Mouse (Mus musculus) cortical plate, adult 2 months (tissue): ENCODE measurements around the gene Sema6d. TPM values are rescaled to one million over a fixed set of nuclear protein-coding genes. Genes with fewer than 3 reads are reported as not detected.

Experiments used
- H3K27ac ChIP-seq: fragments of 200-500 bp; 2 replicates; pipeline ENCODE4 v1.5.1; 2012; ENCODE audit warnings: low read length, control low read depth, inconsistent platforms; ENCODE audit not compliant: insufficient read depth
- H3K4me1 ChIP-seq: fragments of 200-500 bp; 2 replicates; pipeline ENCODE4 v1.6.1; 2011; ENCODE audit warnings: low read length; ENCODE audit not compliant: control insufficient read depth, insufficient read depth
- H3K4me3 ChIP-seq: fragments of 200-500 bp; 2 replicates; pipeline ENCODE4 v1.5.1; 2011; ENCODE audit warnings: mild to moderate bottlenecking, low read length, control low read depth; ENCODE audit not compliant: insufficient read depth
- CTCF ChIP-seq: fragments of 200-500 bp; IDR thresholded peaks from 2 replicates; pipeline ENCODE4 v1.5.1; 2011; ENCODE audit warnings: mild to moderate bottlenecking, control low read depth, low read length; ENCODE audit not compliant: insufficient read depth; ENCODE audit errors: extremely low read depth
- POLR2A ChIP-seq: fragments of 200-500 bp; IDR thresholded peaks from 2 replicates; pipeline ENCODE4 v1.6.1; 2011; ENCODE audit warnings: mild to moderate bottlenecking, low read length, control low read depth; ENCODE audit not compliant: insufficient read depth; ENCODE audit errors: extremely low read depth
- polyA plus RNA-seq: library from polyadenylated mRNA; depleted of rRNA; stranded (reverse); fragments of >200 nt; gene quantifications from 2 replicates; pipeline ENCODE4 v1.2.3, GENCODE M21; 2012

The Sema6d gene
- polyA plus RNA-seq, 1 experiment, result 26.9 TPM

GRCm38 (mm10) chr2:124621972-124622621, 532.3 kb downstream of the Sema6d start:
- Histone ChIP-seq H3K4me3 (no peak overlapping the region), H3K4me1 (peaks cover 3% of the 10 kb centered on the region; the same call in 1 of the 2 replicates)
- TF ChIP-seq POLR2A (no peak), CTCF (no peak)

GRCm38 (mm10) chr2:124624247-124624929, 534.6 kb downstream of the Sema6d start:
- TF ChIP-seq POLR2A (no peak), CTCF (no peak)
- Histone ChIP-seq H3K4me3 (no peak overlapping the region), H3K27ac (no peak overlapping the region), H3K4me1 (peaks cover 2% of the 10 kb centered on the region; the same call in 1 of the 2 replicates)

More at GRCm38 (mm10) chr2:124621972-124622621, 532.3 kb downstream of the Sema6d start:
- no peak overlapping the region for H3K27ac ChIP-seq

GRCm38 (mm10) chr2:124626425-124626824, 536.7 kb downstream of the Sema6d start:
- Histone ChIP-seq H3K4me1 (peaks cover 2% of the 10 kb centered on the region; the same call in 1 of the 2 replicates), H3K27ac (no peak overlapping the region), H3K4me3 (no peak overlapping the region)
- TF ChIP-seq POLR2A (no peak), CTCF (no peak)

- H3K4me1 ChIP-seq, result no peaks in the 10 kb centered on the region
- no peak overlapping the region for H3K27ac ChIP-seq
- TF ChIP-seq POLR2A (no peak), CTCF (no peak)
- H3K4me3 ChIP-seq, result no peak overlapping the region
These were observed 537.9 kb downstream of the Sema6d start for GRCm38 (mm10) chr2:124627664-124628063.

- H3K27ac ChIP-seq, result no peak overlapping the region
- no peak for TF ChIP-seq POLR2A
- TF ChIP-seq CTCF, result no peak
- no peak overlapping the region for H3K4me3 ChIP-seq
- no peaks in the 10 kb centered on the region for H3K4me1 ChIP-seq
These were observed 538.9 kb downstream of the Sema6d start for GRCm38 (mm10) chr2:124628701-124629100.

GRCm38 (mm10) chr2:124634400-124634998, 544.7 kb downstream of the Sema6d start:
- Histone ChIP-seq H3K4me1 (peaks cover 2% of the 10 kb centered on the region), H3K4me3 (no peak overlapping the region), H3K27ac (no peak overlapping the region)
- no peak for TF ChIP-seq CTCF
- no peak for TF ChIP-seq POLR2A

GRCm38 (mm10) chr2:124635271-124635865, 545.6 kb downstream of the Sema6d start:
- TF ChIP-seq CTCF (no peak), POLR2A (no peak)
- no peak overlapping the region for H3K27ac ChIP-seq
- H3K4me1 ChIP-seq, result peaks cover 2% of the 10 kb centered on the region
- H3K4me3 ChIP-seq, result no peak overlapping the region

- Histone ChIP-seq H3K27ac (no peak overlapping the region), H3K4me1 (peaks cover 4% of the 10 kb centered on the region), H3K4me3 (no peak overlapping the region)
- TF ChIP-seq POLR2A (no peak), CTCF (no peak)
These were observed 547.3 kb downstream of the Sema6d start for GRCm38 (mm10) chr2:124637080-124637479.

- TF ChIP-seq CTCF (no peak), POLR2A (no peak)
- Histone ChIP-seq H3K4me3 (no peak overlapping the region), H3K4me1 (peaks cover 4% of the 10 kb centered on the region), H3K27ac (no peak overlapping the region)
These were observed 549.6 kb downstream of the Sema6d start for GRCm38 (mm10) chr2:124639221-124639963.
